Mouse (Mus musculus) liver, adult 2 months (tissue): Measurements from ENCODE around the gene Gm382. TPM values are rescaled to one million over a fixed set of nuclear protein-coding genes. Genes with fewer than 3 reads are reported as not detected.

Experiments
- DNase-seq: peaks from one replicate; pipeline ENCODE4 v3.0.0-alpha.2; 2011; ENCODE audit warnings: low read depth, low spot score; ENCODE audit errors: extremely low read depth
- H3K27ac ChIP-seq: fragments of 200-500 bp; replicated peaks from 2 replicates; pipeline ENCODE4 v1.5.1; 2012; ENCODE audit warnings: low read depth, mild to moderate bottlenecking, control low read depth, inconsistent platforms, low read length; ENCODE audit not compliant: insufficient read depth
- H3K27me3 ChIP-seq: fragments of 200-500 bp; 2 replicates; pipeline ENCODE4 v1.6.1; 2012; ENCODE audit warnings: mild to moderate bottlenecking, moderate library complexity, low read length, inconsistent platforms; ENCODE audit not compliant: control insufficient read depth, insufficient read depth
- H3K36me3 ChIP-seq: fragments of 200-500 bp; 2 replicates; pipeline ENCODE4 v1.6.1; 2012; ENCODE audit warnings: low read length, inconsistent platforms; ENCODE audit not compliant: control insufficient read depth, insufficient read depth
- H3K4me1 ChIP-seq: fragments of 200-500 bp; 2 replicates; pipeline ENCODE4 v1.6.1; 2011; ENCODE audit warnings: low read length; ENCODE audit not compliant: control insufficient read depth, insufficient read depth
- H3K4me3 ChIP-seq: fragments of 200-500 bp; 2 replicates; pipeline ENCODE4 v1.5.1; 2011; ENCODE audit warnings: low read depth, mild to moderate bottlenecking, control low read depth, low read length, moderate library complexity; ENCODE audit not compliant: insufficient read depth
- H3K79me2 ChIP-seq: fragments of 200-500 bp; 2 replicates; pipeline ENCODE4 v1.6.1; 2012; ENCODE audit warnings: inconsistent platforms, mild to moderate bottlenecking, low read length, moderate library complexity; ENCODE audit not compliant: control insufficient read depth, insufficient read depth
- H3K9ac ChIP-seq: fragments of 200-500 bp; 2 replicates; pipeline ENCODE4 v1.6.1; 2012; ENCODE audit warnings: low read depth, mild to moderate bottlenecking, control low read depth, inconsistent platforms, low read length
- CTCF ChIP-seq: fragments of 200-500 bp; IDR thresholded peaks from 2 replicates; pipeline ENCODE4 v1.5.1; 2011; ENCODE audit warnings: low read depth, low read length, control low read depth
- POLR2A ChIP-seq: fragments of 200-500 bp; IDR thresholded peaks from 2 replicates; pipeline ENCODE4 v1.6.1; 2011; ENCODE audit warnings: low read length, control low read depth; ENCODE audit not compliant: insufficient read depth; ENCODE audit errors: extremely low read depth
- WGBS: fragments of 180-500 bp; shearing (Covaris S2); methylation state at CpG from one replicate; pipeline ENCODE4 v1.1.7; 2018; 5-methylcytosine and 5-hydroxymethylcytosine counted together
- polyA plus RNA-seq: library from polyadenylated mRNA; depleted of rRNA; stranded (reverse); fragments of >200 nt; gene quantifications from 2 replicates; pipeline ENCODE4 v1.2.3, GENCODE M21; 2012; rRNA removed
- total RNA-seq: library from RNA; depleted of rRNA; stranded (reverse); fragments of >200 nt; gene quantifications from 2 replicates; pipeline ENCODE4 v1.2.3, GENCODE M21; 2014; rRNA removed

Gm382 gene
- total RNA-seq: not detected in 2 replicates
- not detected in 2 replicates for polyA plus RNA-seq

DNA sequence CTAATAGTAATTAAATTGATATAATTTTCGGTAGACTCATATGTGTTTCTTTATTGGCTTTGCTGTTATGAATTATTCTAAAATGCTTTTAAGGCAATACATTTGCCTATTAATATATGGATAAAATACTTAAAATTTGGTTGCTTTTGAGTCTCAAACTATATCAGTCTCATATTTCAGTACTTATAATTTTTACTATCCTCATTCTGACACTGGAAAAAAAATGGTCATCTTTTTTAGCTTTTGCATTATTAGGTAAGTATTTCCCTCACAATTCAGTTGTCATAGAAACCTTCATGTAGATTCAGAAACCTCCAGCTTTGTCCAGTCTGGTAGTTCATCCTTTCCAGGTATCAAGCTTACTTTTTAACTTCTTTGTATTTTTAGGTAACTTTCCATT, at the start of gene Gm382:
Gm382 (plus strand) TSS at position 301 of the 400 bp plus-strand sequence.
- 76% methylated on average over 1 of the region's 1 CpGs for WGBS
- no peaks in the 10 kb centered on the region for H3K79me2 ChIP-seq
- no peak within 1 kb of the TSS for H3K27ac ChIP-seq
- H3K4me1 ChIP-seq: no peaks in the 10 kb centered on the region
- no peaks in the 10 kb centered on the region for H3K27me3 ChIP-seq
- H3K4me3 ChIP-seq: no peak within 1 kb of the TSS
- no peaks in the 10 kb centered on the region for H3K36me3 ChIP-seq
- no peak for DNase-seq
- H3K9ac ChIP-seq: no peak within 1 kb of the TSS
- no peak for TF ChIP-seq CTCF
- no peak for TF ChIP-seq POLR2A

- Histone ChIP-seq H3K27me3 (no peaks in the 10 kb centered on the region), H3K4me1 (no peaks in the 10 kb centered on the region), H3K79me2 (no peaks in the 10 kb centered on the region), H3K9ac (no peak overlapping the region), H3K36me3 (no peaks in the 10 kb centered on the region), H3K4me3 (no peak overlapping the region), H3K27ac (no peak overlapping the region)
- TF ChIP-seq POLR2A (no peak), CTCF (no peak)
- peak; percentile 1 for DNase-seq
- WGBS: 75% methylated on average over 2 of the region's 2 CpGs
Observed at GRCm38 (mm10) chrX:127070179-127070578, 30.4 kb downstream of the Gm382 start.

DNA sequence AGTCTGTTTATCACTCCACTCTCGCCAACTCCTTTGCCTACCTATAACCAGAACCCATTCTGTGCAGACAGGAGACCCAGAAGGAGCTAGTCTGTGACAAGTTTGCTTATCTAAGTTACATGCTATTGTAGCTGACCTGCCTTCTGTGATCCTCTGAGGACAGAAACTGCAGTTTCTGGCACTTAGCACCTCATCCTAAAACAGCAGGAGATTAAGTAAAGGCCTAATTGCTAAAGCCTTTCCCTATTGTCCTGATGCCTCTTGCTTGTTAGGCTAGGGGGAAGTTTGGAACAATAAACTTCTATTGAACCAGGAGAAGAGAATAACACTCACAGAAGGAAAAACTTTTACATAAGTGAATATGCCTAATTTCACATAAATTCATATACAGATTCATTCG, 51.5 kb downstream of the Gm382 start:
- TF ChIP-seq POLR2A (no peak), CTCF (no peak)
- 58% methylated on average over 2 of the region's 2 CpGs for whole genome bisulfite sequencing

DNA sequence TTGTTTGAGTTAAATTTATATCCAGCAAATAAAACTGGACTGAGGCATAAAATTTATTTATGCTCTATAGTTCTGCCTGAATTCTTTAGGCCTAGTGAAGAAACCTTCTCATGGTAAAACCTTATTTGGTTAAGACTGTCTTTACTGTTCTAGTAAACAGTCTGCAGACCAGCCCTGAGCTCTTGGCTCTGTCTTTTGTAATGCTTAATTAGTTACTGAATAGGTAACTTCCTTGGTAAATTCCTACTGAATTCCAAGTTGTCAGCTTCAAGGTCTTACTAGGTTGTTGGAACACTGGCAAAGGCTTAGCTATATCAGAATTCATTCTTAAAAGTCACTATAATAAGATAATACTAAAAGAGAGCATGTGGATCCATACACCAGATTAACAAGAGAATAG, 53.3 kb downstream of the Gm382 start:
- DNase-seq: no peak
- H3K27me3 ChIP-seq: no peaks in the 10 kb centered on the region
- no peak overlapping the region for H3K9ac ChIP-seq

More for the DNA sequence above, 51.5 kb downstream of the Gm382 start:
- Histone ChIP-seq H3K4me3 (no peak overlapping the region), H3K27ac (no peak overlapping the region), H3K27me3 (no peaks in the 10 kb centered on the region), H3K9ac (no peak overlapping the region), H3K36me3 (no peaks in the 10 kb centered on the region), H3K4me1 (no peaks in the 10 kb centered on the region), H3K79me2 (no peaks in the 10 kb centered on the region)
- DNase-seq: no peak

DNA sequence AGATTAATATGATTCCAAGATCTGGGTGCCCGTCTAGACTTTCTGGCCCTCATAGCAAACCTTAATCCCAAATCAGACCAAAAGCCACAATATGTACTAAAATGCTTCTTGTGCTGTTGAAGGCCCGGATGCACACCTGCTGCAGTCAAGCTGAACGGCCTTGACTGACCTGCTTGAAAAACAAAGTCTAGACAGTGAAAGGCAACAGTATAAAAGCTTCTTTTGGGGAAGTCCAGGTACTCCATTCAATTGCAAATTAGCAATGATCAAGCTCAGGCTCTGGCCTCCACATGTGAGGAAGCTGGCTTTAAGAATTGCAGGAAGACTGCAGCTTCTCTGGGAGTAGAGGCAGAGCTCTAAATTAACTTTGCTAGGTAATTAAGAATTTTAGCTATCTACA, 54.2 kb downstream of the Gm382 start:
- no peak overlapping the region for H3K9ac ChIP-seq

More for the DNA sequence above, 53.3 kb downstream of the Gm382 start:
- TF ChIP-seq POLR2A: no peak
- no peak for TF ChIP-seq CTCF
- Histone ChIP-seq H3K4me1 (no peaks in the 10 kb centered on the region), H3K27ac (no peak overlapping the region), H3K79me2 (no peaks in the 10 kb centered on the region), H3K4me3 (no peak overlapping the region), H3K36me3 (no peaks in the 10 kb centered on the region)

GRCm38 (mm10) chrX:127104341-127104740, 64.6 kb downstream of the Gm382 start:
- H3K27ac ChIP-seq: no peak overlapping the region
- no peak for DNase-seq
- H3K4me3 ChIP-seq: no peak overlapping the region
- no peaks in the 10 kb centered on the region for H3K27me3 ChIP-seq
- H3K36me3 ChIP-seq: no peaks in the 10 kb centered on the region
- H3K9ac ChIP-seq: no peak overlapping the region
- 78% methylated on average over 2 of the region's 2 CpGs for WGBS
- TF ChIP-seq POLR2A (no peak), CTCF (no peak)
- H3K79me2 ChIP-seq: no peaks in the 10 kb centered on the region
- H3K4me1 ChIP-seq: no peaks in the 10 kb centered on the region

More for the DNA sequence above, 54.2 kb downstream of the Gm382 start:
- WGBS: 75% methylated on average over 3 of the region's 3 CpGs
- no peaks in the 10 kb centered on the region for H3K36me3 ChIP-seq
- H3K4me1 ChIP-seq: no peaks in the 10 kb centered on the region
- H3K79me2 ChIP-seq: no peaks in the 10 kb centered on the region
- H3K27ac ChIP-seq: no peak overlapping the region
- no peak overlapping the region for H3K4me3 ChIP-seq
- H3K27me3 ChIP-seq: no peaks in the 10 kb centered on the region
- TF ChIP-seq POLR2A: no peak
- TF ChIP-seq CTCF: no peak
- no peak for DNase-seq

Other genes with a start within 250 kb of the Gm382 start
- gene 4932411N23Rik, start 224.1 kb upstream of the Gm382 start, total RNA-seq: not detected in 2 replicates
- not detected in 2 replicates for gene 4932411N23Rik, start 224.1 kb upstream of the Gm382 start, polyA plus RNA-seq